Mouse (Mus musculus) frontal cortex, adult (tissue): ENCODE measurements around the gene Gm11213.
A peak's percentile ranks its signal among the peaks of the same experiment; 100 is the strongest.

Experiments
- ATAC-seq: cut with Nextera tagmentation; 2 replicates; pipeline ENCODE4 v1.9.2; 2017; ENCODE audit warnings: mild to moderate bottlenecking, moderate library complexity, mixed read lengths; ENCODE audit not compliant: low TSS enrichment

Gene Gm11213

GRCm38 (mm10) chr4:63580078-63580477, 25.0 kb downstream of the Gm11213 start:
- ATAC-seq, result peak; percentile 77

GRCm38 (mm10) chr4:63579649-63580048, 25.4 kb downstream of the Gm11213 start:
- no peak; the same call in 1 of the 2 replicates for ATAC-seq

GRCm38 (mm10) chr4:63572621-63573020, 32.4 kb downstream of the Gm11213 start:
- no peak for ATAC-seq

GRCm38 (mm10) chr4:63570208-63570781, 34.8 kb downstream of the Gm11213 start:
- no peak for ATAC-seq

- no peak for ATAC-seq
These were observed 35.7 kb downstream of the Gm11213 start for GRCm38 (mm10) chr4:63569322-63569721.

- no peak for ATAC-seq
These were observed 37.2 kb downstream of the Gm11213 start for GRCm38 (mm10) chr4:63567712-63568390.

GRCm38 (mm10) chr4:63562742-63563141, 42.3 kb downstream of the Gm11213 start:
- no peak for ATAC-seq

- no peak for ATAC-seq
These were observed 43.0 kb downstream of the Gm11213 start for GRCm38 (mm10) chr4:63561861-63562675.

GRCm38 (mm10) chr4:63560079-63560478, 45.0 kb downstream of the Gm11213 start:
- ATAC-seq, result no peak

GRCm38 (mm10) chr4:63559127-63559697, 45.8 kb downstream of the Gm11213 start:
- peak; percentile 20 for ATAC-seq

GRCm38 (mm10) chr4:63558407-63559081, 46.5 kb downstream of the Gm11213 start, which contains the start of gene Tmem268:
Tmem268 (plus strand) TSS chr4:63558781.
- ATAC-seq, result peak; percentile 65

- ATAC-seq, result peak; percentile 7; the same call in 1 of the 2 replicates
These were observed 47.7 kb downstream of the Gm11213 start for GRCm38 (mm10) chr4:63557124-63558059.

- no peak for ATAC-seq
These were observed 48.4 kb downstream of the Gm11213 start for GRCm38 (mm10) chr4:63556665-63557064.

- no peak for ATAC-seq
These were observed 50.0 kb downstream of the Gm11213 start for GRCm38 (mm10) chr4:63555111-63555510.

- no peak for ATAC-seq
These were observed 50.4 kb downstream of the Gm11213 start for GRCm38 (mm10) chr4:63554616-63555015.

GRCm38 (mm10) chr4:63553789-63554576, 51.1 kb downstream of the Gm11213 start:
- ATAC-seq, result no peak

GRCm38 (mm10) chr4:63552865-63553264, 52.2 kb downstream of the Gm11213 start:
- peak; percentile 54 for ATAC-seq

GRCm38 (mm10) chr4:63550908-63551307, 54.2 kb downstream of the Gm11213 start:
- ATAC-seq, result no peak

- ATAC-seq, result no peak
These were observed 56.6 kb downstream of the Gm11213 start for GRCm38 (mm10) chr4:63548491-63548890.

GRCm38 (mm10) chr4:63547799-63548198, 57.3 kb downstream of the Gm11213 start:
- 0 out of 2 replicates have a peak, but pooled peaks have one; percentile 10 for ATAC-seq
